Mouse (Mus musculus) ovary, postnatal 36 days (tissue): Measurements from ENCODE around the gene Rbm34.
A peak's percentile ranks its signal among the peaks of the same experiment; 100 is the strongest.
"Not testable (repeated sequence)": the region's sequence is repeated elsewhere in the genome, so short reads cannot be mapped to it uniquely, and the experiment has no call there.

Experiments used
- DNase-seq: peaks from one replicate; pipeline ENCODE4 v3.0.0; 2022; ENCODE audit warnings: low spot score, mixed read lengths

Rbm34 gene

GRCm38 (mm10) chr8:126919255-126919654 lies 51.6 kb downstream of the Rbm34 start:
- peak; percentile 51 for DNase-seq

GRCm38 (mm10) chr8:126918356-126918755 lies 52.5 kb downstream of the Rbm34 start:
- no peak for DNase-seq

- no peak for DNase-seq
Measured at GRCm38 (mm10) chr8:126917179-126917905, 53.5 kb downstream of the Rbm34 start.

GRCm38 (mm10) chr8:126916611-126917010 lies 54.3 kb downstream of the Rbm34 start:
- no peak for DNase-seq

- no peak for DNase-seq
Measured at GRCm38 (mm10) chr8:126914609-126915375, 56.1 kb downstream of the Rbm34 start.

- not testable (repeated sequence) for DNase-seq
Measured at GRCm38 (mm10) chr8:126914107-126914490, 56.8 kb downstream of the Rbm34 start.

- peak; percentile 52 for DNase-seq
Measured at GRCm38 (mm10) chr8:126913241-126914106, 57.4 kb downstream of the Rbm34 start.

GRCm38 (mm10) chr8:126909371-126909802 lies 61.5 kb downstream of the Rbm34 start:
- no peak for DNase-seq

GRCm38 (mm10) chr8:126908805-126909204 lies 62.1 kb downstream of the Rbm34 start:
- no peak for DNase-seq

- DNase-seq: no peak
Measured at GRCm38 (mm10) chr8:126907968-126908367, 62.9 kb downstream of the Rbm34 start.

- no peak for DNase-seq
Measured at GRCm38 (mm10) chr8:126907374-126907773, 63.5 kb downstream of the Rbm34 start.

GRCm38 (mm10) chr8:126905387-126905786 lies 65.5 kb downstream of the Rbm34 start:
- DNase-seq: no peak

- DNase-seq: no peak
Measured at GRCm38 (mm10) chr8:126903927-126904326, 66.9 kb downstream of the Rbm34 start.

GRCm38 (mm10) chr8:126903224-126903895 lies 67.5 kb downstream of the Rbm34 start:
- no peak for DNase-seq

- DNase-seq: no peak
Measured at GRCm38 (mm10) chr8:126901612-126902011, 69.3 kb downstream of the Rbm34 start.

GRCm38 (mm10) chr8:126901049-126901448 lies 69.8 kb downstream of the Rbm34 start:
- DNase-seq: no peak
